Comparison of ENCODE assay signal across 11 mouse cellular contexts in genomic region chr11:106640059-106640458, GRCm38 (mm10). TPM values are rescaled to one million over a fixed set of nuclear protein-coding genes. Genes with fewer than 3 reads are reported as not detected.
DNase-seq lines count a peak whose midpoint lies in the region; ATAC-seq and TF ChIP-seq lines count a peak whose summit lies in the region.
"Had no signal": no experiment of that assay in that cellular context is flagged by ENCODE, and none has a peak within 500 bp of the region (broad histone marks: within the 10 kb centered on the region; RNA-seq: fewer than 3 reads in every experiment).

No protein-coding gene starts in this region.

- intact Hi-C loops in heart, postnatal 25 days (cut with DNase I), result no loop called here

- no peaks in the 10 kb centered on the region for H3K27me3 ChIP-seq in heart, embryonic 14.5 days (ENCODE audit: control insufficient read depth, insufficient read depth, low read length)
- H3K27me3 ChIP-seq in lung, embryonic 16.5 days (ENCODE audit: control insufficient read depth, insufficient read depth, low read depth, low read length), result no peaks in the 10 kb centered on the region
- H3K27me3 ChIP-seq in limb, embryonic 12.5 days, result no peaks in the 10 kb centered on the region
- H3K27me3 ChIP-seq in stomach, embryonic 16.5 days (ENCODE audit: control insufficient read depth, insufficient read depth, low read length), result no peaks in the 10 kb centered on the region

- no peak overlapping the region for H3K9ac ChIP-seq in heart, embryonic 14.5 days (ENCODE audit: low read length)
- H3K9ac ChIP-seq in lung, embryonic 16.5 days (ENCODE audit: low read length), result peak overlapping the region; percentile 28; the same call in 1 of the 2 replicates
- H3K9ac ChIP-seq in limb, embryonic 12.5 days (replicated peaks), result no peak overlapping the region
- H3K9ac ChIP-seq in stomach, embryonic 16.5 days (ENCODE audit: low read length), result peak overlapping the region; percentile 66

- no peak overlapping the region for H3K4me3 ChIP-seq in heart, embryonic 14.5 days (ENCODE audit: control insufficient read depth in 1 of 2, insufficient read depth in 1 of 2, low read depth in 1 of 2, low read length in 2 of 2)
- no peak overlapping the region for H3K4me3 ChIP-seq in lung, embryonic 16.5 days (ENCODE audit: low read length)
- no peak overlapping the region for H3K4me3 ChIP-seq in lung, adult 2 months (replicated peaks; ENCODE audit: extremely low read depth, low read depth, low read length)
- H3K4me3 ChIP-seq in limb, embryonic 12.5 days (replicated peaks), result no peak overlapping the region
- no peak overlapping the region for H3K4me3 ChIP-seq in stomach, embryonic 16.5 days (replicated peaks; ENCODE audit: low read length)

- peak overlapping the region in 1 of 2 experiments; percentile 45; a peak in 1 of 4 replicates for H3K27ac ChIP-seq in heart, embryonic 14.5 days (replicated peaks in 1 of 2; ENCODE audit: control insufficient read depth in 1 of 2, insufficient read depth in 1 of 2, low read depth in 2 of 2, low read length in 2 of 2)
- peak overlapping the region; percentile 78 for H3K27ac ChIP-seq in lung, embryonic 16.5 days (ENCODE audit: low read length)
- H3K27ac ChIP-seq in limb, embryonic 12.5 days, result 0 out of 2 replicates have a peak overlapping the region, but pooled peaks have one; percentile 45
- peak overlapping the region; percentile 73 for H3K27ac ChIP-seq in stomach, embryonic 16.5 days (ENCODE audit: low read length)
- H3K27ac ChIP-seq: macrophage had no signal

- TF ChIP-seq POLR2A in lung, adult 2 months (IDR thresholded peaks at IDR 0.05; ENCODE audit: borderline replicate concordance, extremely low read depth, low read depth, low read length), result no peak

- peak overlapping the region; percentile 16 for H3K4me2 ChIP-seq in heart, embryonic 14.5 days (ENCODE audit: low read length)
- H3K4me2 ChIP-seq in lung, embryonic 16.5 days (ENCODE audit: low read depth, low read length), result peak overlapping the region; percentile 22; the same call in 1 of the 2 replicates
- 0 out of 2 replicates have a peak overlapping the region, but pooled peaks have one; percentile 19 for H3K4me2 ChIP-seq in limb, embryonic 12.5 days
- H3K4me2 ChIP-seq in stomach, embryonic 16.5 days (ENCODE audit: low read depth, low read length), result no peak overlapping the region

- no peaks in the 10 kb centered on the region for H3K36me3 ChIP-seq in heart, embryonic 14.5 days (ENCODE audit: control insufficient read depth, insufficient read depth, low read length)
- H3K36me3 ChIP-seq in lung, embryonic 16.5 days (ENCODE audit: control insufficient read depth, insufficient read depth, low read length), result no peaks in the 10 kb centered on the region
- no peaks in the 10 kb centered on the region for H3K36me3 ChIP-seq in limb, embryonic 12.5 days
- no peaks in the 10 kb centered on the region for H3K36me3 ChIP-seq in stomach, embryonic 16.5 days (ENCODE audit: control insufficient read depth, insufficient read depth, low read length)

- H3K9me3 ChIP-seq in heart, embryonic 14.5 days (ENCODE audit: control insufficient read depth, low read length), result no peaks in the 10 kb centered on the region
- no peaks in the 10 kb centered on the region for H3K9me3 ChIP-seq in lung, embryonic 16.5 days (ENCODE audit: control insufficient read depth, low read length)
- H3K9me3 ChIP-seq in limb, embryonic 12.5 days, result no peaks in the 10 kb centered on the region
- H3K9me3 ChIP-seq in stomach, embryonic 16.5 days (replicated peaks; ENCODE audit: control insufficient read depth, low read length), result 0 out of 2 replicates have a peak, but pooled peaks cover 3% of the 10 kb centered on the region

- WGBS in heart, embryonic 14.5 days, result 7% methylated on average over 9 of the region's 9 CpGs
- WGBS in lung, embryonic 16.5 days, result 10% methylated on average over 9 of the region's 9 CpGs
- WGBS in lung, adult 2 months, result 14% methylated on average over 7 of the region's 9 CpGs
- WGBS in limb, embryonic 12.5 days, result 19% methylated on average over 9 of the region's 9 CpGs
- WGBS in stomach, embryonic 16.5 days, result 10% methylated on average over 8 of the region's 9 CpGs

- DNase-seq in heart, postnatal 25 days (ENCODE audit: low spot score), result no peak
- DNase-seq in lung, adult 2 months, result no peak
- DNase-seq in adrenal gland, postnatal 36 days, result no peak
- DNase-seq: cerebellum, adult 2 months; heart, postnatal 14 days; thymus, postnatal 14 days had no signal

- no peak for TF ChIP-seq CTCF in lung, adult 2 months (IDR thresholded peaks at IDR 0.05; ENCODE audit: insufficient read depth, low read length)

- peaks cover 20 to 22% of the 10 kb centered on the region in 2 experiments for H3K4me1 ChIP-seq in heart, embryonic 14.5 days (ENCODE audit: control insufficient read depth in 2 of 2, insufficient read depth in 2 of 2, low read length in 2 of 2)
- peaks cover 32% of the 10 kb centered on the region for H3K4me1 ChIP-seq in lung, embryonic 16.5 days (replicated peaks; ENCODE audit: control insufficient read depth, insufficient read depth, low read length)
- H3K4me1 ChIP-seq in lung, adult 2 months (ENCODE audit: control insufficient read depth, insufficient read depth, low read length), result peaks cover 7% of the 10 kb centered on the region
- H3K4me1 ChIP-seq in limb, embryonic 12.5 days (replicated peaks), result peaks cover 24% of the 10 kb centered on the region
- peaks cover 19% of the 10 kb centered on the region for H3K4me1 ChIP-seq in stomach, embryonic 16.5 days (ENCODE audit: control insufficient read depth, insufficient read depth, low read length)

- ATAC-seq in heart, embryonic 14.5 days (ENCODE audit: insufficient number of reproducible peaks, insufficient read depth, low FRiP score, low read depth), result 0 out of 2 replicates have a peak, but pooled peaks have one; percentile 19
- peak; percentile 37; the same call in 1 of the 2 replicates for ATAC-seq in lung, embryonic 16.5 days (ENCODE audit: low read depth)
- ATAC-seq in limb, embryonic 12.5 days (ENCODE audit: insufficient number of reproducible peaks, insufficient read depth, low FRiP score, low TSS enrichment, low read depth), result no peak
- peak; percentile 30; the same call in 1 of the 2 replicates for ATAC-seq in stomach, embryonic 16.5 days (ENCODE audit: insufficient read depth, low FRiP score)

RNA-seq across cellular contexts. Expression of gene Tex2, which starts 26.8 kb away (rescaled TPM):
- polyA plus RNA-seq in heart, embryonic 14.5 days (2014; fragmentation: Nextera tagmentation; extraction: Ambion mirVana), result 13.5 and 14.4 TPM in 2 replicates
- 10 to 100 TPM; 45.5 to 46.7 TPM for total RNA-seq in heart, postnatal 25 days (2021)
- polyA plus RNA-seq in lung, embryonic 16.5 days (2015; fragmentation: Nextera tagmentation; extraction: Ambion mirVana), result 10.4 and 11.5 TPM in 2 replicates
- polyA plus RNA-seq in lung, adult 2 months (2012; rRNA removed), result 12.6 and 15.1 TPM in 2 replicates
- polyA plus RNA-seq in limb, embryonic 12.5 days (2016; fragmentation: Nextera tagmentation; extraction: Ambion mirVana), result 7.8 and 8.1 TPM in 2 replicates
- polyA plus RNA-seq in stomach, embryonic 16.5 days (2015; fragmentation: Nextera tagmentation; extraction: Ambion mirVana), result 13.1 and 15.2 TPM in 2 replicates
- 10 to 100 TPM; 52.3 to 54.4 TPM for total RNA-seq in adrenal gland, postnatal 36 days (2021)

Comparison
In these comparisons a context has a peak if more than half of its experiments do, and no peak if none do; other contexts are left out.
1. H3K9ac ChIP-seq: peak in lung, embryonic 16.5 days (single experiment) and stomach, embryonic 16.5 days (single experiment); none in heart, embryonic 14.5 days (single experiment) and limb, embryonic 12.5 days (single experiment).